Mouse (Mus musculus) liver, embryonic 11.5 days (tissue): Measurements from ENCODE around the gene Golga5. TPM values are rescaled to one million over a fixed set of nuclear protein-coding genes. Genes with fewer than 3 reads are reported as not detected.
"Not testable (repeated sequence)": the region's sequence is repeated elsewhere in the genome, so short reads cannot be mapped to it uniquely, and the experiment has no call there.

Experiments used
- ATAC-seq: fragments of 200-750 bp; cut with Nextera tagmentation; replicated peaks from 2 replicates; pipeline ENCODE4 v1.8.0; 2017; ENCODE audit warnings: moderate number of reproducible peaks, mild to moderate bottlenecking, moderate TSS enrichment, moderate library complexity; ENCODE audit not compliant: low FRiP score
- DNase-seq: peaks from one replicate; pipeline ENCODE4 v3.0.0-alpha.2; 2017; ENCODE audit warnings: low spot score
- H3K27ac ChIP-seq: fragments of 300-500 bp; sonication (generic); 2 replicates; pipeline ENCODE4 v1.5.1; 2014; ENCODE audit warnings: mild to moderate bottlenecking, low read depth, low read length, control low read depth
- H3K27me3 ChIP-seq: fragments of 300-500 bp; sonication (generic); replicated peaks from 2 replicates; pipeline ENCODE4 v1.6.1; 2014; ENCODE audit warnings: low read length, mixed read lengths; ENCODE audit not compliant: control insufficient read depth, insufficient read depth
- H3K36me3 ChIP-seq: fragments of 300-500 bp; sonication (generic); 2 replicates; pipeline ENCODE4 v1.6.1; 2014; ENCODE audit warnings: mild to moderate bottlenecking, low read length, moderate library complexity, mixed read lengths; ENCODE audit not compliant: control insufficient read depth, insufficient read depth
- H3K4me1 ChIP-seq: fragments of 300-500 bp; sonication (generic); replicated peaks from 2 replicates; pipeline ENCODE4 v1.6.1; 2014; ENCODE audit warnings: low read length, mixed read lengths; ENCODE audit not compliant: control insufficient read depth, insufficient read depth
- H3K4me2 ChIP-seq: fragments of 300-500 bp; sonication (generic); 2 replicates; pipeline ENCODE4 v1.6.1; 2014; ENCODE audit warnings: mild to moderate bottlenecking, control low read depth, moderate library complexity
- H3K4me3 ChIP-seq: fragments of 300-500 bp; sonication (generic); 2 replicates; pipeline ENCODE4 v1.5.1; 2014; ENCODE audit warnings: low read depth, low read length, control low read depth
- H3K9ac ChIP-seq: fragments of 300-500 bp; sonication (generic); 2 replicates; pipeline ENCODE4 v1.6.1; 2014; ENCODE audit warnings: low read depth, low read length, control low read depth
- H3K9me3 ChIP-seq: fragments of 300-500 bp; sonication (generic); 2 replicates; pipeline ENCODE4 v1.6.1; 2016; ENCODE audit warnings: low read length, inconsistent platforms, mixed read lengths; ENCODE audit not compliant: control insufficient read depth
- WGBS: fragments of 180-500 bp; shearing (Covaris S2); extraction: QIAGEN DNeasy Blood & Tissue Kit; methylation state at CpG from one replicate; pipeline ENCODE4 v1.1.7; 2014; 5-methylcytosine and 5-hydroxymethylcytosine counted together
- polyA plus RNA-seq: library from polyadenylated mRNA; unstranded; fragments of >200 nt; fragmentation: Nextera tagmentation; extraction: Ambion mirVana; gene quantifications from 2 replicates; pipeline ENCODE4 v1.2.1, GENCODE M21; 2014

Gene Golga5
- polyA plus RNA-seq, 1 experiment from 2014 or later: 27.5 TPM

DNA sequence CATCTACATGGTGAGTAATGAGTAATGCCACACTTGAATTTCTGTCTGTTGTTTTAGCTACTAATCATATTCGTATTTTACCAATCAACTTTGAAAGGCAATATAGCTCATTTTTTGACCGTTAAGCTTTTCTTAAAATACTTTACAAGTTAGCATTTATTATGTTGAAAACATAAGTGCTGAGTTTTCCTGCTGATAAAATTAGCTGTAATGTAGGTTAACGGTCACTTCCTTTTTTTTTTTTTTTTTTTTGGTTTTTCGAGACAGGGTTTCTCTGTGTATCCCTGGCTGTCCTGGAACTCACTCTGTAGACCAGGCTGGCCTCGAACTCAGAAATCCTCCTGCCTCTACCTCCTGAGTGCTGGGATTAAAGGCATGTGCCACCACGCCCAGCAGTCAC, 26.8 kb downstream of the Golga5 start:
- H3K9ac ChIP-seq, H3K4me3 ChIP-seq, H3K27me3 ChIP-seq, H3K9me3 ChIP-seq, DNase-seq, H3K27ac ChIP-seq, H3K4me2 ChIP-seq, H3K4me1 ChIP-seq, ATAC-seq: not testable (repeated sequence)
- H3K36me3 ChIP-seq: peaks cover 10% of the 10 kb centered on the region
- 70% methylated on average over 6 of the region's 6 CpGs for WGBS

DNA sequence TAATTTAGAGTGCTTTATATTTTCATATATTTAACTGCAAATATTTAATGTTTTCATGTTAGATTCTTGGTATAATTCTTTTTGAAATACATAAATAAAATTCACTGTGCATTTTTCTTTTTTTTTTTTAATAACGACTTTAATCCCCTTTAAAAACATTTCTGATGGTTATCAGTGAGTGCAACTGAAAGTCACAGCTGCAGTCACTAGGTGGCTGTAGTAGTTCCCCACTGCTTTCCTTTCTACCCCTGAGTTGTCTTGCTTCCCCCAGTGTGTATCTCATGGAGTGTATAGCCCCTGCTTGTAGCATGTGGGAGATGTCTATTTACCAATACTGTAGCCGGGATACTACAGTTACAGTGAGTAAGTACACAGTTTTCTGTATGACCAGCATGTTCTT, 29.0 kb downstream of the Golga5 start:
- H3K9me3 ChIP-seq: no peaks in the 10 kb centered on the region
- no peaks in the 10 kb centered on the region for H3K4me1 ChIP-seq
- DNase-seq (no peak), ATAC-seq (no peak)
- no peak overlapping the region for H3K27ac ChIP-seq
- no peaks in the 10 kb centered on the region for H3K27me3 ChIP-seq
- peaks cover 10% of the 10 kb centered on the region; the same call in 1 of the 2 replicates for H3K36me3 ChIP-seq
- no peak overlapping the region for H3K4me2 ChIP-seq
- no peak overlapping the region for H3K9ac ChIP-seq
- WGBS: 80% methylated on average over 2 of the region's 2 CpGs
- H3K4me3 ChIP-seq: no peak overlapping the region

DNA sequence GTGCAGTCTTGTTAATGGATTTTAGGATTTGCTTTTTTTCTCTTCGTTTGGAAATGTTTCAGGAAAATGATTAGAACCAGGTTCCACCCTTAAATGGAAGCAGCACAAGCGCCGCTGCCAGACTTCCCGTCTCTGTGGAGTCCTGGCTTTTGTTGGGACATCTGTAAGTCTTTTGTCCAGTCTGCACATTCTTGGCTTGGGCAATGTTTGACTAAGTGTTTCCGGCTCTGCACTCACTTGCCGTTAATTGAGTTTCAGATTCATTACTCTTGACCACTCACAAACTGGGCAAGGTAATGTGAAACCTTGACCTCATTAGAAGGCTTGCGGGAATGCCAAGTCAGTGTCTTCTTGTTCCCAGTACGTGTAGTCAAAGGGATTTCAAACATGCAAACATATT, 29.8 kb downstream of the Golga5 start:
- Histone ChIP-seq H3K27ac (no peak overlapping the region), H3K36me3 (peaks cover 10% of the 10 kb centered on the region; the same call in 1 of the 2 replicates)

DNA sequence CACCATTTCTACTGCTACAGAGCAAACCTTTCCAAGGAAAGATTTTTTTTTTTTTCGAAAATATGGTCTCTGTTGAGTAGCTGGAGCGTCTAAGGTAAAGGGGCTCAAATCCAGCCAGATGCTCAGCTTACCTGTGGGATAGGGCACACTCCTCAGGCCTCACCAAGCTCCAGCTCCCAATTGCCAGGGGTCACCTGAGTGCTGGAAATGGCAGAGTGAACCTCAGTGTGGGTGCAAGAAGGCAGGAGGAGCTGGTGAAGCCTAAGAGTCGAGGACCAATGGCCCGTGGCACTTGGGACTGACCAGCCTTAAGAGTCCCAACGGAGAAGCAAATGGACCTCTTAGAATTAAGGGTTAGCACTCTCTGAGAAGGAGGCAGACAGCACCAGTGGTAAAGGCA, 30.3 kb downstream of the Golga5 start:
- H3K9ac ChIP-seq: no peak overlapping the region

More for the DNA sequence above, 29.8 kb downstream of the Golga5 start:
- no peak overlapping the region for H3K4me2 ChIP-seq
- WGBS: 83% methylated on average over 8 of the region's 8 CpGs
- ATAC-seq: no peak
- H3K4me3 ChIP-seq: no peak overlapping the region
- DNase-seq: no peak
- no peaks in the 10 kb centered on the region for H3K27me3 ChIP-seq
- H3K9ac ChIP-seq: no peak overlapping the region
- no peaks in the 10 kb centered on the region for H3K9me3 ChIP-seq
- no peaks in the 10 kb centered on the region for H3K4me1 ChIP-seq

DNA sequence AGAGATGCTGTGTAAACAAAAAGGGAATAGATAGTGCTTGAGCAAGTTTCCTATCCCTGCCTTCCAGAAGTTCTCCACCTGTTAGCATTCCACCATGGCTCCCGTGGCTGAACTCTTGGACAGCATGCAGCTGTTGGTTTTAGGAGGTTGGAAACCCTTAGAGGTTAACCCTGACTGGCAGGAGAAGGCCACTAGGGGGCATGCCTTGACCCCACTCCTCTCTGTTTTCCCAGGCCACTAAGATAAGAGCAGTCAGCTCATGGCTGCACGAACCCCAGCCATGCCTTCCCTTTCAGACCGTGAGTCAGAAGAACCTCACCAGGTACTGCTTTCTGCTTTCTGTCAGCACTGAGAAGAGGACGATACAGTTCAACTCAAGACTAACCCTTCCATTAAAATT, 30.8 kb downstream of the Golga5 start:
- no peak overlapping the region for H3K27ac ChIP-seq
- H3K4me2 ChIP-seq: no peak overlapping the region
- no peaks in the 10 kb centered on the region for H3K9me3 ChIP-seq
- ATAC-seq (0 out of 2 replicates have a peak, but pooled peaks have one; percentile 36), DNase-seq (no peak)
- no peaks in the 10 kb centered on the region for H3K27me3 ChIP-seq
- peaks cover 8% of the 10 kb centered on the region; the same call in 1 of the 2 replicates for H3K36me3 ChIP-seq
- no peak overlapping the region for H3K4me3 ChIP-seq
- H3K4me1 ChIP-seq: no peaks in the 10 kb centered on the region
- H3K9ac ChIP-seq: no peak overlapping the region
- WGBS: 49% methylated on average over 4 of the region's 4 CpGs

More for the DNA sequence above, 30.3 kb downstream of the Golga5 start:
- Histone ChIP-seq H3K4me3 (no peak overlapping the region), H3K9me3 (no peaks in the 10 kb centered on the region), H3K36me3 (peaks cover 10% of the 10 kb centered on the region; the same call in 1 of the 2 replicates), H3K4me2 (no peak overlapping the region), H3K27ac (no peak overlapping the region), H3K27me3 (no peaks in the 10 kb centered on the region), H3K4me1 (no peaks in the 10 kb centered on the region)
- no peak for DNase-seq
- no peak for ATAC-seq
- WGBS: 87% methylated on average over 5 of the region's 5 CpGs

DNA sequence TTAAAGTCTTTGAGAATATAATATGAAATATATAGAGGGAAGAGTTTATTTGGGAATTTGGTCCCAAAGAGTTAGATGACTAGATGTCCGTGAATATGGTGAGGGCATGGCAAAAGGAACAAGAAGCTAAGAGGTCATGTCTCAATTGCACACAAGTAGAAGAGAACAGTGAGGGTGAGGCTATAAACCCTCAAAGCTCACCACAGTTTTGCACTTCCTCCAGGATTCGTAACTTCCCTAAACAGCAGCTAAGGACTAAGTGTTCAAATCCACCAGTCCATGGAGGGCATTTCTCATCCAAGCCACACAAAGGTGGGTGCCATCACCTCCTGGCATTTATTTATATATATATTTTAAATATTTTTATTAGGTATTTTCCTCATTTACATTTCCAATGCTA, 32.1 kb downstream of the Golga5 start:
- Histone ChIP-seq H3K4me1 (no peaks in the 10 kb centered on the region), H3K27ac (no peak overlapping the region), H3K4me2 (no peak overlapping the region), H3K4me3 (no peak overlapping the region), H3K9me3 (no peaks in the 10 kb centered on the region), H3K36me3 (peaks cover 7% of the 10 kb centered on the region; the same call in 1 of the 2 replicates), H3K9ac (no peak overlapping the region), H3K27me3 (no peaks in the 10 kb centered on the region)
- DNase-seq: no peak
- WGBS: 80% methylated on average over 2 of the region's 2 CpGs
- ATAC-seq: no peak

DNA sequence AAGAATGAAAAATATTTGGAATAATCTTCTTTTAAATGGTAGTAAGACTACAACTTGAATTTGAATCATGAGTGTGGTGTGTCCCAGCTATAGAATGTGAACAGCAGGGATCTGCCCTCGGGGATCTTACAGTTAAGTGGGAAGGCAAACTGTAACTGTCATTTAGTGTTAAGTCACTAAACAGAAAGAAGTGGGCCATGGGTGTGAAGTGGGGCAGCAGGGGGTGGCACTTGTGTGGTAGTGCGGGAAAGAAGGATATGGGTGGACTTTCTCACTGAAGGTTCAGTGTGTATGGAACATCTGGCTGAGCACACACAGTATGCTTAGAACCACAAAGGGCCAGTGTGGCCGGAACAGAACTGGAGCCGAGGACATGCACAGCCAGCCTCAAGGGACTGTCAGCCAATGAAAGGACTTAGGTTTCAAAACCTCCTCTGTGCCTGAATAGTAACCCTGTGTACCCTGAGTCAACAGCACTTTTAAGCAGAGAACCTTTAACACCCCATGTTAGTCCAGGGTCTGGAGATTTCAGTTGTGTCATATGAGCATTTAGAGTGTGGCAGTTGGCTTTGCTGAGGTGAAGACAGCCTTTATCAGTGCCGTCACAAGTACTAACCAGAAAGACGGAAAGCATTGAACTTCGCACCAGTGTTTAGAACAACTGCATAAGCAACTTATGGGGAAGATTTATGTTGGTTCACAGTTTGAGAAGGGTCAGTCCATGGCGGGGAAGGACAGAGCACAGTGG, 33.1 kb downstream of the Golga5 start:
- 74% methylated on average over 8 of the region's 8 CpGs for WGBS
- H3K4me3 ChIP-seq: no peak overlapping the region
- no peaks in the 10 kb centered on the region for H3K27me3 ChIP-seq
- no peak overlapping the region for H3K9ac ChIP-seq
- H3K4me2 ChIP-seq: no peak overlapping the region
- 0 out of 2 replicates have a peak, but pooled peaks cover 2% of the 10 kb centered on the region for H3K36me3 ChIP-seq
- no peak for ATAC-seq
- no peak for DNase-seq
- H3K27ac ChIP-seq: no peak overlapping the region
- no peaks in the 10 kb centered on the region for H3K9me3 ChIP-seq
- H3K4me1 ChIP-seq: no peaks in the 10 kb centered on the region

DNA sequence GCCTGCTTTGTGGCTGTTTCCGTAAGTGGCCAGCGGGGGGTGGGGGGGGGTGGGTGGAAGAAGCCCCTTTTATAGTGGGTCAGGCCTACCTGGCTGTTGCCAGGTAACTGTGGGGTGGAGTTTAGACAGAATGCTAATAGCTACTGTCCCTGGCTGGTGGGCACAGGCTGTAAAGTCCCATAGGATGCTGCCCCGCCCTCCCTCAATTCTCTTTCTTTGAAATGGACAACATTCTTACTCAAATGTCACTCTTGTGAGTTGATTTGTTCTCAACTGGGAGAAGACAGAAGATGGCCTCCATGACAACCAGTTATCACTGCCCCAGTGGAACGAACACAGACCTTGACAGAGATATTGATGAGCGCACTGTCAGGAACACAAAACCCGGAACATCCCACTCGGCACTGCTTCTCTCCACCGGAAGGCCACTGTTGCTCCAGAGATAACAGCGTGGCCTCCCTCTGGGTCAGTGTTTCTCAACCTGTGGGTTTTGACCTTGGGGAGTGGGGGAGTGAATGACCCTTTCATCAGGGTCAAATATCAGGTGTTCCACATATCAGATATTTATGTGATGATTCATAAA, 36.3 kb downstream of the Golga5 start:
- ATAC-seq (no peak), DNase-seq (no peak)
- WGBS: 57% methylated on average over 9 of the region's 9 CpGs
- Histone ChIP-seq H3K4me1 (no peaks in the 10 kb centered on the region), H3K27ac (no peak overlapping the region; the same call in 1 of the 2 replicates), H3K9ac (no peak overlapping the region), H3K36me3 (no peaks in the 10 kb centered on the region), H3K4me2 (no peak overlapping the region), H3K9me3 (no peaks in the 10 kb centered on the region), H3K27me3 (no peaks in the 10 kb centered on the region), H3K4me3 (no peak overlapping the region)

DNA sequence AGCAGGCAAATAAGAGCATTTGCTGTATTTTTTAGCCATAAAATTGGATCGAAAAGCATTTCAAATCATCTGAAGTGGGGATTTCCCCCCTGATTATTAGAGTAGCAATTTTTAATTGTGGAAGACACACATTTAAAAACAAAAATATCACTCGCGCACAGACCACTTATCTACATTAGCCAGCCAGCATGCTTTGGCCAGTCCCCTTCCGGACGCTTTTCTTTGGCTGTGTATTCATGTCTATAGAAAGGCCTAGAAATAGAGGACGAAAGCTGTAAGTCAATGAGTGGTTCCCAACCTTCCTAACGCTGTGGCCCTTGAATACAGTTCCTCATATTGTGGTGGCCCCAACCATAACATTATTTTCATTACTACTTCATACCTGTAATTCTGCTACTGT, 37.0 kb downstream of the Golga5 start:
- Histone ChIP-seq H3K9ac (no peak overlapping the region), H3K27me3 (no peaks in the 10 kb centered on the region), H3K4me3 (no peak overlapping the region), H3K4me1 (no peaks in the 10 kb centered on the region), H3K4me2 (no peak overlapping the region), H3K9me3 (no peaks in the 10 kb centered on the region), H3K36me3 (no peaks in the 10 kb centered on the region), H3K27ac (no peak overlapping the region)
- DNase-seq (no peak), ATAC-seq (peak; percentile 48; the same call in 1 of the 2 replicates)
- 76% methylated on average over 7 of the region's 7 CpGs for WGBS
